Mouse (Mus musculus) layer of hippocampus, postnatal 25 days (tissue): Measurements from ENCODE around the gene Mto1. TPM values are rescaled to one million over a fixed set of nuclear protein-coding genes. Genes with fewer than 3 reads are reported as not detected.
A peak's percentile ranks its signal among the peaks of the same experiment; 100 is the strongest.
"Not testable (repeated sequence)": the region's sequence is repeated elsewhere in the genome, so short reads cannot be mapped to it uniquely, and the experiment has no call there.

Experiments
- DNase-seq, 2 experiments: peaks; one replicate each; pipeline ENCODE4 v3.0.0; 2022; ENCODE audit warnings: mixed read lengths in 2 of 2, low spot score in 1 of 2; ENCODE audit errors: extremely low spot score in 1 of 2
- microRNA-seq, 2 experiments: library from miRNA; unstranded; fragments of <30 nt; microRNA quantifications; one replicate each; pipeline ENCODE4 v1.2.0; 2021
- total RNA-seq, 2 experiments: library from RNA; stranded (reverse); gene quantifications; 2 replicates each; pipeline ENCODE4 v1.2.3; 2021

Gene Mto1
- total RNA-seq, 2 experiments from 2014 or later: 20.6 to 23.7 TPM

- no peak for DNase-seq
Measured at GRCm38 (mm10) chr9:78504133-78504532, 56.1 kb downstream of the Mto1 start.

GRCm38 (mm10) chr9:78504679-78505078 lies 56.7 kb downstream of the Mto1 start:
- no peak for DNase-seq

- DNase-seq: no peak
Measured at GRCm38 (mm10) chr9:78505223-78505622, 57.2 kb downstream of the Mto1 start.

- DNase-seq: no peak
Measured at GRCm38 (mm10) chr9:78506002-78506721, 58.2 kb downstream of the Mto1 start.

- no peak for DNase-seq
Measured at GRCm38 (mm10) chr9:78506722-78507077, 58.7 kb downstream of the Mto1 start.

GRCm38 (mm10) chr9:78508106-78508786 lies 60.2 kb downstream of the Mto1 start:
- DNase-seq: no peak

GRCm38 (mm10) chr9:78511705-78512104 lies 63.7 kb downstream of the Mto1 start:
- no peak for DNase-seq

- no peak for DNase-seq
Measured at GRCm38 (mm10) chr9:78513776-78514500, 65.9 kb downstream of the Mto1 start.

GRCm38 (mm10) chr9:78514681-78515080 lies 66.7 kb downstream of the Mto1 start:
- DNase-seq: no peak

- no peak for DNase-seq
Measured at GRCm38 (mm10) chr9:78516125-78516524, 68.1 kb downstream of the Mto1 start.

GRCm38 (mm10) chr9:78517237-78517636 lies 69.2 kb downstream of the Mto1 start:
- DNase-seq: not testable (repeated sequence)

GRCm38 (mm10) chr9:78520127-78520779 lies 72.2 kb downstream of the Mto1 start:
- DNase-seq: no peak

GRCm38 (mm10) chr9:78520780-78521601 lies 73.0 kb downstream of the Mto1 start:
- peak; percentile 17 to 33 for DNase-seq

GRCm38 (mm10) chr9:78521689-78522088 lies 73.7 kb downstream of the Mto1 start:
- DNase-seq: peak in 1 of 2 experiments; percentile 20

Small RNAs within 50 kb of the gene (microRNA-seq; reads per million reads assigned to microRNA genes)
- gene Gm26377: 0 reads per million in 2 experiments

Other genes with a start within 250 kb of the Mto1 start
- gene Gsta1, start 217.6 kb upstream of the Mto1 start, total RNA-seq: not detected
- not detected for gene Gm3776, start 191.1 kb upstream of the Mto1 start, total RNA-seq
- gene Gm10639, start 158.3 kb upstream of the Mto1 start, total RNA-seq: not detected
- gene Omt2a, start 133.4 kb upstream of the Mto1 start, total RNA-seq: not detected
- not detected for gene Omt2b, start 120.6 kb upstream of the Mto1 start, total RNA-seq
- not detected for gene Gsta2, start 92.4 kb upstream of the Mto1 start, total RNA-seq
- gene Dppa5a, start 80.0 kb upstream of the Mto1 start, total RNA-seq: not detected
- not detected for gene Ooep, start 69.5 kb upstream of the Mto1 start, total RNA-seq
- under 1 TPM in 1 of 2 experiments, not detected in 1; 0.16 TPM for gene Ddx43, start 52.4 kb upstream of the Mto1 start, total RNA-seq
- gene Cgas, start 5.0 kb upstream of the Mto1 start, total RNA-seq: 1 to 10 TPM in 1 of 2 experiments, under 1 TPM in 1; 0.74 to 1.2 TPM
- gene Gm17324, start 578 bp downstream of the Mto1 start, total RNA-seq: 1 to 10 TPM in 1 of 2 experiments, under 1 TPM in 1; 0.89 to 1.1 TPM
- 1,000 to 10,000 TPM; 3,010 to 3,306 TPM for gene Eef1a1, start 40.9 kb downstream of the Mto1 start, total RNA-seq
- 10 to 100 TPM; 18.8 to 20.7 TPM for gene Slc17a5, start 139.8 kb downstream of the Mto1 start, total RNA-seq
- 1 to 10 TPM; 3.8 to 4.6 TPM for gene Cd109, start 167.3 kb downstream of the Mto1 start, total RNA-seq